ENCODE assay signal across 8 mouse cellular contexts in genomic region chr17:47736856-47737255, GRCm38 (mm10). TPM values are rescaled to one million over a fixed set of nuclear protein-coding genes. Genes with fewer than 3 reads are reported as not detected.
DNase-seq lines count a peak whose midpoint lies in the region; ATAC-seq and TF ChIP-seq lines count a peak whose summit lies in the region.

Tfeb (plus strand) TSS chr17:47737030.

- peak within 1 kb of the TSS; percentile 77 for H3K4me3 ChIP-seq in embryonic facial prominence, embryonic 10.5 days
- peak within 1 kb of the TSS; percentile 81 for H3K4me3 ChIP-seq in intestine, postnatal 0 days (ENCODE audit: low read depth, low read length)
- peak within 1 kb of the TSS; percentile 69 for H3K4me3 ChIP-seq in midbrain, embryonic 10.5 days

- H3K4me1 ChIP-seq in embryonic facial prominence, embryonic 10.5 days, result peaks cover 39% of the 10 kb centered on the region
- no peaks in the 10 kb centered on the region for H3K4me1 ChIP-seq in intestine, postnatal 0 days (replicated peaks; ENCODE audit: control insufficient read depth, insufficient read depth, low read length)
- peaks cover 43% of the 10 kb centered on the region for H3K4me1 ChIP-seq in midbrain, embryonic 10.5 days

- under 1% methylated on average over 47 of the region's 47 CpGs for WGBS in embryonic facial prominence, embryonic 10.5 days
- under 1% methylated on average over 45 of the region's 47 CpGs for WGBS in intestine, postnatal 0 days
- WGBS in midbrain, embryonic 10.5 days, result under 1% methylated on average over 47 of the region's 47 CpGs

- peak within 1 kb of the TSS; percentile 92 for H3K4me2 ChIP-seq in intestine, postnatal 0 days (replicated peaks; ENCODE audit: low read depth)

- DNase-seq in adrenal gland, postnatal 14 days, result peak; percentile 99
- peak; percentile 96 for DNase-seq in embryonic facial prominence, embryonic 10.5 days (ENCODE audit: low spot score)
- DNase-seq in gonadal fat pad, adult 2 months (ENCODE audit: low read depth), result no peak
- peak; percentile 96 to 97 for DNase-seq in left cerebral cortex, postnatal 36 days (ENCODE audit: low spot score in 2 of 2)
- DNase-seq in midbrain, embryonic 10.5 days (ENCODE audit: low spot score), result peak; percentile 95
- DNase-seq in right cerebral cortex, postnatal 36 days (ENCODE audit: low spot score in 2 of 2), result peak; percentile 91 to 93
- peak; percentile 94 to 97 for DNase-seq in urinary bladder, postnatal 4 days (ENCODE audit: low spot score in 2 of 2)

- H3K36me3 ChIP-seq in embryonic facial prominence, embryonic 10.5 days (replicated peaks), result no peaks in the 10 kb centered on the region
- no peaks in the 10 kb centered on the region for H3K36me3 ChIP-seq in intestine, postnatal 0 days (ENCODE audit: control insufficient read depth, insufficient read depth)
- no peaks in the 10 kb centered on the region for H3K36me3 ChIP-seq in midbrain, embryonic 10.5 days

- peaks cover 53% of the 10 kb centered on the region for H3K27me3 ChIP-seq in embryonic facial prominence, embryonic 10.5 days (replicated peaks; ENCODE audit: low read depth, poor library complexity, severe bottlenecking)
- no peaks in the 10 kb centered on the region for H3K27me3 ChIP-seq in intestine, postnatal 0 days (replicated peaks; ENCODE audit: control insufficient read depth, insufficient read depth, low read length)
- H3K27me3 ChIP-seq in midbrain, embryonic 10.5 days (ENCODE audit: low read depth, poor library complexity, severe bottlenecking), result peaks cover 54% of the 10 kb centered on the region

- no peaks in the 10 kb centered on the region for H3K9me3 ChIP-seq in embryonic facial prominence, embryonic 10.5 days
- no peaks in the 10 kb centered on the region for H3K9me3 ChIP-seq in intestine, postnatal 0 days (ENCODE audit: control insufficient read depth)
- H3K9me3 ChIP-seq in midbrain, embryonic 10.5 days (replicated peaks), result no peaks in the 10 kb centered on the region

- H3K27ac ChIP-seq in embryonic facial prominence, embryonic 10.5 days (replicated peaks), result peak within 1 kb of the TSS; percentile 76
- peak within 1 kb of the TSS; percentile 91 for H3K27ac ChIP-seq in intestine, postnatal 0 days (ENCODE audit: low read depth, low read length)
- peak within 1 kb of the TSS; percentile 66 for H3K27ac ChIP-seq in midbrain, embryonic 10.5 days (replicated peaks)

- peak within 1 kb of the TSS; percentile 75 for H3K9ac ChIP-seq in intestine, postnatal 0 days (ENCODE audit: low read depth, low read length)

- ATAC-seq in intestine, postnatal 0 days, result peak; percentile 72

- peak; percentile 99 for TF ChIP-seq CTCF in intestine, postnatal 0 days (IDR thresholded peaks at IDR 0.05; ENCODE audit: low read depth)

- intact Hi-C loops in left cerebral cortex, postnatal 36 days (cut with DNase I), result no loop called here

RNA-seq across cellular contexts. Expression of gene Tfeb, which starts in this region (rescaled TPM):
- 18.9 and 22.3 TPM in 2 replicates for total RNA-seq in adrenal gland, postnatal 14 days (2021)
- polyA plus RNA-seq in embryonic facial prominence, embryonic 10.5 days (2016; fragmentation: Nextera tagmentation; extraction: Ambion mirVana), result 2.3 and 2.9 TPM in 2 replicates
- 18.6 and 22.1 TPM in 2 replicates for polyA plus RNA-seq in gonadal fat pad, adult 2 months (2012; rRNA removed)
- 30.0 and 34.5 TPM in 2 replicates for polyA plus RNA-seq in intestine, postnatal 0 days (2015; fragmentation: Nextera tagmentation; extraction: Ambion mirVana)
- total RNA-seq in left cerebral cortex, postnatal 36 days (2021), result 10 to 100 TPM; 10.6 to 12.0 TPM
- polyA plus RNA-seq in midbrain, embryonic 10.5 days (2016; fragmentation: Nextera tagmentation; extraction: Ambion mirVana), result 1.9 and 2.3 TPM in 2 replicates
